Mouse (Mus musculus): ENCODE results near the gene H2al1f. TPM values are rescaled to one million over a fixed set of nuclear protein-coding genes. Genes with fewer than 3 reads are reported as not detected.
"Not testable (repeated sequence)": the region's sequence is repeated elsewhere in the genome, so short reads cannot be mapped to it uniquely, and the experiment has no call there.

Gene H2al1f
- not detected in 2 replicates for polyA plus RNA-seq (2015; fragmentation: Nextera tagmentation; extraction: Ambion mirVana)

GRCm38 (mm10) chrX:11314858-11315257 lies at the start of gene H2al1f:
H2al1f (plus strand) TSS chrX:11315158.
- DNase-seq (ENCODE audit: low spot score) = not testable (repeated sequence)

- no peak for DNase-seq (ENCODE audit: low spot score)
These were observed 47.2 kb upstream of the H2al1f start for GRCm38 (mm10) chrX:11267791-11268190.

GRCm38 (mm10) chrX:11269074-11269473 lies 45.9 kb upstream of the H2al1f start:
- DNase-seq (ENCODE audit: low spot score) = no peak

DNA sequence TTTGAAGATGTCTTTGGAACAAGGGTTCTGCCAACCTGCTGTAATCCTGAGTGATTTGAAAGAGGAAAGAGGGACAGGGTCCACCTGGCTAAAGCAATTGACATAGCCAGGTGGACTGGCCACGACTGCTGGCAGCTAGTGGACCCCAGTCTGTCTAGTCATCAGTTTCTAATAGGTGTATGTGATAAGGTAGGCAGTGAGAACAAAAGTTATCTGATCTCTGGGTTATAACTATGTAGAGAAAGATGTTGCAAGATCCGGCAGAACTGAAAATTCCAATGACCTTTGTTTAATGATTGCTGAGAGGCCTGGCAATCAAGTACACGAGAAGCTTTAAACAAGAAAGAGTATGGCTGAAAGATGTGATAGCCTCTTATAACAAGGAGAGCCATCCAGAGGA lies 41.8 kb upstream of the H2al1f start:
- DNase-seq (ENCODE audit: low spot score) = no peak

GRCm38 (mm10) chrX:11277083-11277482 lies 37.9 kb upstream of the H2al1f start:
- DNase-seq (ENCODE audit: low spot score) = no peak

DNA sequence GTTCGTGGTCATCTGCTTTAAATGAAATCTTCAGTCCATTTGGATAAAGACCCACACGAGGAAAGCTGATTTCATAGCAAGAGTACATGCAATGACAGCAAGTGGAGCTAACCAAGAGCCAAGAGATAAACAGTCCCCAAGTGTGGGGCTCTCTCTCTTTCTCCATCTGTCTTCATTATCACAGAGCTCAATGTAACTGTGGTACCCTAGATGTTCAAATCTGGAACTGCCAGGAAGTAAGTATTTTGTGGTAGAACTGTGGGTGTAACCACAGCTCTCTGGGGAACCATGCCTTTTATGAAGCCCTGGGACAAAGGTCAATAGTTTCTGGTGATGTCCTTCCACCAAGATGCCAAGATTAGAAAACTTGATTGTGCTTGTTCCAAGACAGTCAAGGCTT lies 34.2 kb upstream of the H2al1f start:
- DNase-seq (ENCODE audit: low spot score) = no peak

DNA sequence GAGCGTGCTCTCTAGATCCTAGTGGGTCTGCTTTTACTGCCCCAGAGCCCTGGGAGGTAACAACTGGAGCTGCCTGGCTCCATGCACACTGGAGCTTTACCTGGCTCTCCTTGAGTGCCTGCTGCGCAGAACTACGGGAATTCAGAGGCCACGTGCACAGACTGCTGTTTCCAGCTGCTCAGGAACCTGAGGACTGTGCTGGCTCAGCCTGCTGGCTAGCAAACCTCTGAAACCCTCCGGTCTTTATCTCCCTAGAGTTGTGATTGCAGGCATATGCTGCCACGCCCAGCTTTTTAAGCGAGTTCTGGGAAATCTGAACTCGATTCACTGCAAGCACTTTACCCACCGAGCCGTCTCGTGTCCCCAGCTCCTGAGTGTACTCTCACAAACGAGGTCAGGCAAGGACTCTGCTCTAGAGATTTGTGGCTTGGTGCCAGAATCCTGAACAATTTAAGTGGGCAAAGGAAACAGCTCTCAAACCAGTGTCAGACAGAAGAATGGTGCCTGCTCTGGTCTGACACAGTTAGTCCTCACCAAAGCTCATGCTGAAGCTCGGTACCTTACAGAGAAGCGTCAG lies 26.6 kb upstream of the H2al1f start:
- DNase-seq (ENCODE audit: low spot score) = no peak

- DNase-seq (ENCODE audit: low spot score) = no peak
These were observed 25.7 kb upstream of the H2al1f start for GRCm38 (mm10) chrX:11289244-11289643.

DNA sequence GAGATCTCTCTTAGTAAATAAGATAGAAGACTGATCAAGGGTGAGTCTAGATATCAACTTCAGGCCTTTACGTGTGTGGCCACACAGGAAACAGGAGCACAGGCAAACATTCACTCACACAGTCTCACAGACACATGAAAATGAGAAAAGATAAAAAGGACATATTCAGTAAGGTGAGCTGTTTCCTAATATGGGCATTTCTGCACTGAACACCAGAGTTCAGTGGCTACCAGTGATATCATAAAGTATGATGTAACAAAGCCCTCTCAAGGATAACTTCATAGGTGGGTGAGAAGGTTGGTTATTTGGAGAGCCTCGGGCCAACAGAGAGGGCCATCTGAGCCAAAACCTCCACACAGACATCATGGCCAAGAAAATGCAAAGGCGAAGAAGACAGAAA lies 16.0 kb upstream of the H2al1f start, which contains the start of gene H2al1a:
TSS of gene H2al1a (plus strand) at position 301 of the 400 bp plus-strand sequence.
- DNase-seq (ENCODE audit: low spot score) = not testable (repeated sequence)

DNA sequence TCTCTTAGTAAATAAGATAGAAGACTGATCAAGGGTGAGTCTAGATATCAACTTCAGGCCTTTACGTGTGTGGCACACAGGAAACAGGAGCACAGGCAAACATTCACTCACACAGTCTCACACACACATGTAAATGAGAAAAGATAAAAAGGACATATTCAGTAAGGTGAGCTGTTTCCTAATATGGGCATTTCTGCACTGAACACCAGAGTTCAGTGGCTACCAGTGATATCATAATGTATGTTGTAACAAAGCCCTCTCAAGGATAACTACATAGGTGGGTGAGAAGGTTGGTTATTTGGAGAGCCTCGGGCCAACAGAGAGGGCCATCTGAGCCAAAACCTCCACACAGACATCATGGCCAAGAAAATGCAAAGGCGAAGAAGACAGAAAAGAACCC lies 12.8 kb upstream of the H2al1f start, which contains the start of gene H2al1b:
TSS of gene H2al1b (plus strand) at position 301 of the 400 bp plus-strand sequence.
- not testable (repeated sequence) for DNase-seq (ENCODE audit: low spot score)

- not testable (repeated sequence) for DNase-seq (ENCODE audit: low spot score)
These were observed 9.6 kb upstream of the H2al1f start, which contains the start of gene H2al1c for GRCm38 (mm10) chrX:11305355-11305754. H2al1c (plus strand) TSS chrX:11305655.

DNA sequence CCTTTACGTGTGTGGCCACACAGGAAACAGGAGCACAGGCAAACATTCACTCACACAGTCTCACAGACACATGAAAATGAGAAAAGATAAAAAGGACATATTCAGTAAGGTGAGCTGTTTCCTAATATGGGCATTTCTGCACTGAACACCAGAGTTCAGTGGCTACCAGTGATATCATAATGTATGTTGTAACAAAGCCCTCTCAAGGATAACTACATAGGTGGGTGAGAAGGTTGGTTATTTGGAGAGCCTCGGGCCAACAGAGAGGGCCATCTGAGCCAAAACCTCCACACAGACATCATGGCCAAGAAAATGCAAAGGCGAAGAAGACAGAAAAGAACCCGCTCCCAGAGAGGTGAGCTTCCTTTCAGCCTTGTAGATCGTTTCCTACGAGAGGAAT lies 6.4 kb upstream of the H2al1f start, which contains the start of gene H2al1d:
TSS of gene H2al1d (plus strand) at position 301 of the 400 bp plus-strand sequence.
- DNase-seq (ENCODE audit: low spot score) = not testable (repeated sequence)

DNA sequence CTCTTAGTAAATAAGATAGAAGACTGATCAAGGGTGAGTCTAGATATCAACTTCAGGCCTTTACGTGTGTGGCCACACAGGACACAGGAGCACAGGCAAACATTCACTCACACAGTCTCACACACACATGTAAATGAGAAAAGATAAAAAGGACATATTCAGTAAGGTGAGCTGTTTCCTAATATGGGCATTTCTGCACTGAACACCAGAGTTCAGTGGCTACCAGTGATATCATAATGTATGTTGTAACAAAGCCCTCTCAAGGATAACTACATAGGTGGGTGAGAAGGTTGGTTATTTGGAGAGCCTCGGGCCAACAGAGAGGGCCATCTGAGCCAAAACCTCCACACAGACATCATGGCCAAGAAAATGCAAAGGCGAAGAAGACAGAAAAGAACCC lies 3.3 kb upstream of the H2al1f start, which contains the start of gene H2al1e:
TSS of gene H2al1e (plus strand) at position 301 of the 400 bp plus-strand sequence.
- DNase-seq (ENCODE audit: low spot score) = not testable (repeated sequence)

- DNase-seq (ENCODE audit: low spot score) = not testable (repeated sequence)
These were observed 3.0 kb downstream of the H2al1f start, which contains the start of gene H2al1g for GRCm38 (mm10) chrX:11317956-11318355. H2al1g (plus strand) TSS chrX:11318256.

DNA sequence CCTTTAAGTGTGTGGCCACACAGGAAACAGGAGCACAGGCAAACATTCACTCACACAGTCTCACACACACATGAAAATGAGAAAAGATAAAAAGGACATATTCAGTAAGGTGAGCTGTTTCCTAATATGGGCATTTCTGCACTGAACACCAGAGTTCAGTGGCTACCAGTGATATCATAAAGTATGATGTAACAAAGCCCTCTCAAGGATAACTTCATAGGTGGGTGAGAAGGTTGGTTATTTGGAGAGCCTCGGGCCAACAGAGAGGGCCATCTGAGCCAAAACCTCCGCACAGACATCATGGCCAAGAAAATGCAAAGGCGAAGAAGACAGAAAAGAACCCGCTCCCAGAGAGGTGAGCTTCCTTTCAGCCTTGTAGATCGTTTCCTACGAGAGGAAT lies 6.2 kb downstream of the H2al1f start, which contains the start of gene H2al1h:
TSS of gene H2al1h (plus strand) at position 301 of the 400 bp plus-strand sequence.
- not testable (repeated sequence) for DNase-seq (ENCODE audit: low spot score)

- DNase-seq (ENCODE audit: low spot score) = not testable (repeated sequence)
These were observed 9.4 kb downstream of the H2al1f start, which contains the start of gene H2al1i for GRCm38 (mm10) chrX:11324359-11324758. H2al1i (plus strand) TSS chrX:11324659.

DNA sequence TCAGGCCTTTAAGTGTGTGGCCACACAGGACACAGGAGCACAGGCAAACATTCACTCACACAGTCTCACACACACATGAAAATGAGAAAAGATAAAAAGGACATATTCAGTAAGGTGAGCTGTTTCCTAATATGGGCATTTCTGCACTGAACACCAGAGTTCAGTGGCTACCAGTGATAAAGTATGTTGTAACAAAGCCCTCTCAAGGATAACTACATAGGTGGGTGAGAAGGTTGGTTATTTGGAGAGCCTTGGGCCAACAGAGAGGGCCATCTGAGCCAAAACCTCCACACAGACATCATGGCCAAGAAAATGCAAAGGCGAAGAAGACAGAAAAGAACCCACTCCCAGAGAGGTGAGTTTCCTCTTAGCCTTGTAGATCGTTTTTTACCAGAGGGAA lies 12.6 kb downstream of the H2al1f start, which contains the start of gene H2al1j:
TSS of gene H2al1j (plus strand) at position 301 of the 400 bp plus-strand sequence.
- not testable (repeated sequence) for DNase-seq (ENCODE audit: low spot score)

- DNase-seq (ENCODE audit: low spot score) = no peak
These were observed 30.8 kb downstream of the H2al1f start for GRCm38 (mm10) chrX:11345762-11346161.

DNA sequence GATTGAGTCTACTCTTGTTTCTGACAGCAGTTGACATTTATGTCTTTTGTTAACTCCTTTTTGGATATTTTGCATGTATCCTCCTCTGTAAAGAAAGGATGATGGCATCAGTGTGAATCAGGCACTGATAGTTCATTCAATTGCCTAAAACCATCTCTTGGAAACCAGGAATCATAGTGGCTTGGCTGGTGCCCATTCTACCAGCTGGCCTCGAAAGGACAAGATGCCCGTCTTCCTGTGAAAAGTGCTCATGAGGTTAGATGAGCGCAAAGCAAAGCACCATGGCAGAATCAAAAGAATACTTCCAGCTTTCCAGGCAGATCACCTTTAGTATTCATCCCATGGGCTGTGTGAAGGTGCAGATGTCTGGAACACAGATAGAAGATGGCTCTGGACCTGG lies 31.8 kb downstream of the H2al1f start:
- no peak for DNase-seq (ENCODE audit: low spot score)

GRCm38 (mm10) chrX:11360823-11361222 lies 45.9 kb downstream of the H2al1f start:
- DNase-seq (ENCODE audit: low spot score) = no peak

DNA sequence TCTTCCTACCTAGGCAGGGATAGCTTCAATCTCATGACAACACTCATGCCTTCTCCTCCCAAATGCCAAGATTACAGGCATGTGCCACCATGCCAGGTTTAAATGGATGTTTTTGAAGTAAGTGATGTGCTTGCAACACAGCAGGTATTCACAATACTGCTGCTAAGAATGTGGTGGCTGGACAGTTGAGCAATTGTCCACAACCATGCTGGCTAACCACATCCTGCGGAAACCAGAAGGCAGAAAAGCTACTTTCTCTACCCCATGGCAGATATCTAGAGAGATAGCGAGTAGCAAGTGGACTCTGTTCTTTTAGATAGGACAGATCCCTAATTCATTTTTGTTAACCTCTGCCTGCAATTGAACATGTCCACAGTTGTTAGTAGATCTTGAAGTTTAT lies 46.3 kb downstream of the H2al1f start:
- no peak for DNase-seq (ENCODE audit: low spot score)

DNA sequence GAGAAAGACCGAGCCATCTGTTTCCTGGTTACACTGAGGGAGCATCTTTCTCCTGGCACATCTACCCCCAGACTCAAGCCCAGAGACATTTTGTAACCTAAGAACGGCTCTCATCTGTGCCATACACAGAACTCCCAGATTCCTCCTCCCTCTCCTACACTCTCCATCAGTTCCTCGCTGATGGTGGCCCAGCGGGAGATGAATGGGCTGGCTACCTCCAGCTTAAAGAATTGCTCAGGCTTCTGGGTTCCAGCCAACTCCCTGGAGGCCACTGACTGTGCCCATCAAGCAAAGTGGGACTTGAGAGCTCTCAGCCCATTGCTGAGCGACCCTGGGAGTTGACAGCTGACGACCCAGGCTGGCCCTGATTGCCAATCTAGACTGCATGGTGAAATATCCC lies 48.9 kb downstream of the H2al1f start:
- no peak for DNase-seq (ENCODE audit: low spot score)

Data from thymus, postnatal 0 days (tissue).